Comparison of ENCODE assay signal across 9 mouse cellular contexts in genomic region chr3:88157771-88158597, GRCm38 (mm10). TPM values are rescaled to one million over a fixed set of nuclear protein-coding genes. Genes with fewer than 3 reads are reported as not detected.
DNase-seq lines count a peak whose midpoint lies in the region; ATAC-seq and TF ChIP-seq lines count a peak whose summit lies in the region.
"Had no signal": no experiment of that assay in that cellular context is flagged by ENCODE, and none has a peak within 500 bp of the region (broad histone marks: within the 10 kb centered on the region; RNA-seq: fewer than 3 reads in every experiment).

No protein-coding gene starts in this region.

- H3K9me3 ChIP-seq in heart, embryonic 15.5 days (replicated peaks) = no peaks in the 10 kb centered on the region
- no peaks in the 10 kb centered on the region for H3K9me3 ChIP-seq in limb, embryonic 14.5 days (ENCODE audit: control insufficient read depth, low read length)
- no peaks in the 10 kb centered on the region for H3K9me3 ChIP-seq in midbrain, embryonic 16.5 days (replicated peaks; ENCODE audit: control insufficient read depth, low read length, poor library complexity, severe bottlenecking)
- H3K9me3 ChIP-seq: embryonic facial prominence, embryonic 13.5 days had no signal

- 34% methylated on average over 23 of the region's 23 CpGs for WGBS in lung, adult 2 months
- 27% methylated on average over 23 of the region's 23 CpGs for WGBS in heart, embryonic 15.5 days
- WGBS in limb, embryonic 14.5 days = 19% methylated on average over 22 of the region's 23 CpGs
- WGBS in midbrain, embryonic 16.5 days = 24% methylated on average over 23 of the region's 23 CpGs

- no peak for DNase-seq in lung, adult 2 months
- no peak for DNase-seq in lung, adult 18-20 months
- DNase-seq in cerebellum, postnatal 10 days = peak; percentile 75 to 79
- DNase-seq in limb, embryonic 14.5 days (ENCODE audit: low spot score) = peak; percentile 38
- DNase-seq in urinary bladder, postnatal 4 days (ENCODE audit: low spot score in 2 of 2) = no peak
- no peak for DNase-seq in yolk sac, embryonic 10.5 days (ENCODE audit: low spot score)

- H3K27me3 ChIP-seq in heart, embryonic 15.5 days = no peaks in the 10 kb centered on the region
- H3K27me3 ChIP-seq in limb, embryonic 14.5 days (ENCODE audit: control insufficient read depth, insufficient read depth, low read length) = no peaks in the 10 kb centered on the region
- no peaks in the 10 kb centered on the region for H3K27me3 ChIP-seq in midbrain, embryonic 16.5 days (ENCODE audit: control insufficient read depth, insufficient read depth, low read depth, low read length)
- H3K27me3 ChIP-seq: embryonic facial prominence, embryonic 13.5 days had no signal

- H3K4me3 ChIP-seq in lung, adult 2 months (replicated peaks; ENCODE audit: extremely low read depth, low read depth, low read length) = no peak overlapping the region
- H3K4me3 ChIP-seq in heart, embryonic 15.5 days = no peak overlapping the region
- no peak overlapping the region for H3K4me3 ChIP-seq in limb, embryonic 14.5 days (replicated peaks; ENCODE audit: low read length)
- H3K4me3 ChIP-seq in midbrain, embryonic 16.5 days (ENCODE audit: low read depth, low read length) = no peak overlapping the region
- H3K4me3 ChIP-seq: embryonic facial prominence, embryonic 13.5 days had no signal

- TF ChIP-seq CTCF in lung, adult 2 months (IDR thresholded peaks at IDR 0.05; ENCODE audit: insufficient read depth, low read length) = peak; percentile 48

- no peak overlapping the region for H3K4me2 ChIP-seq in heart, embryonic 15.5 days
- no peak overlapping the region for H3K4me2 ChIP-seq in limb, embryonic 14.5 days (replicated peaks; ENCODE audit: low read depth, low read length, severe bottlenecking)
- H3K4me2 ChIP-seq in midbrain, embryonic 16.5 days (ENCODE audit: low read length) = no peak overlapping the region
- H3K4me2 ChIP-seq: embryonic facial prominence, embryonic 13.5 days had no signal

- TF ChIP-seq POLR2A in lung, adult 2 months (IDR thresholded peaks at IDR 0.05; ENCODE audit: borderline replicate concordance, extremely low read depth, low read depth, low read length) = no peak
- TF ChIP-seq POLR2A in limb, embryonic 14.5 days (IDR thresholded peaks at IDR 0.05; ENCODE audit: borderline replicate concordance, extremely low read depth, insufficient read depth, insufficient read length) = no peak

- ATAC-seq in heart, embryonic 15.5 days (replicated peaks; ENCODE audit: insufficient number of reproducible peaks, insufficient read depth, low FRiP score, low read depth) = peak; percentile 48; the same call in 1 of the 2 replicates
- peak; percentile 44 for ATAC-seq in limb, embryonic 14.5 days (ENCODE audit: low FRiP score, low read depth)
- peak; percentile 37; the same call in 1 of the 2 replicates for ATAC-seq in midbrain, embryonic 16.5 days

- H3K36me3 ChIP-seq in heart, embryonic 15.5 days = peaks cover 67% of the 10 kb centered on the region
- H3K36me3 ChIP-seq in limb, embryonic 14.5 days (ENCODE audit: control insufficient read depth, insufficient read depth, low read length) = peaks cover 74% of the 10 kb centered on the region
- H3K36me3 ChIP-seq in midbrain, embryonic 16.5 days (ENCODE audit: control insufficient read depth, insufficient read depth, low read length) = peaks cover 35% of the 10 kb centered on the region

- H3K27ac ChIP-seq in heart, embryonic 15.5 days = peak overlapping the region; percentile 33
- H3K27ac ChIP-seq in limb, embryonic 14.5 days (replicated peaks; ENCODE audit: low read depth, low read length) = no peak overlapping the region
- H3K27ac ChIP-seq in midbrain, embryonic 16.5 days (ENCODE audit: low read length) = no peak overlapping the region
- H3K27ac ChIP-seq: embryonic facial prominence, embryonic 13.5 days had no signal

- no peak overlapping the region for H3K9ac ChIP-seq in heart, embryonic 15.5 days
- H3K9ac ChIP-seq in limb, embryonic 14.5 days (ENCODE audit: low read depth, low read length, severe bottlenecking) = no peak overlapping the region
- H3K9ac ChIP-seq in midbrain, embryonic 16.5 days (ENCODE audit: low read depth, low read length) = no peak overlapping the region
- H3K9ac ChIP-seq: embryonic facial prominence, embryonic 13.5 days had no signal

- H3K4me1 ChIP-seq in lung, adult 2 months (ENCODE audit: control insufficient read depth, insufficient read depth, low read length) = no peaks in the 10 kb centered on the region; the same call in 1 of the 2 replicates
- H3K4me1 ChIP-seq in heart, embryonic 15.5 days (replicated peaks) = peaks cover 41% of the 10 kb centered on the region
- H3K4me1 ChIP-seq in limb, embryonic 14.5 days (ENCODE audit: control insufficient read depth, insufficient read depth, low read length) = 0 out of 2 replicates have a peak, but pooled peaks cover 3% of the 10 kb centered on the region
- H3K4me1 ChIP-seq in midbrain, embryonic 16.5 days (ENCODE audit: control insufficient read depth, insufficient read depth, low read length) = peaks cover 10% of the 10 kb centered on the region

RNA-seq across cellular contexts. Expression of gene Mef2d, which starts 15.8 kb away (rescaled TPM):
- polyA plus RNA-seq in lung, adult 2 months (2012; rRNA removed) = 87.0 and 94.3 TPM in 2 replicates
- 35.4 and 43.2 TPM in 2 replicates for polyA plus RNA-seq in heart, embryonic 15.5 days (2015; fragmentation: Nextera tagmentation; extraction: Ambion mirVana)
- polyA plus RNA-seq in limb, embryonic 14.5 days (2012; rRNA removed) = 58.7 and 79.0 TPM in 2 replicates
- 27.4 and 29.6 TPM in 2 replicates for polyA plus RNA-seq in limb, embryonic 14.5 days (2014; fragmentation: Nextera tagmentation; extraction: Ambion mirVana)
- 21.6 and 22.5 TPM in 2 replicates for polyA plus RNA-seq in midbrain, embryonic 16.5 days (2015; fragmentation: Nextera tagmentation; extraction: Ambion mirVana)

Comparison
In these comparisons a context has a peak if more than half of its experiments do, and no peak if none do; other contexts are left out.
1. DNase-seq: peak in cerebellum, postnatal 10 days (2 of 2) and limb, embryonic 14.5 days (single experiment); none in lung, adult 2 months (single experiment), lung, adult 18-20 months (0 of 2), urinary bladder, postnatal 4 days (0 of 2) and yolk sac, embryonic 10.5 days (single experiment).
2. Peak in every context shown above with its lines, with median percentiles within 50 percentile points of each other: ATAC-seq.